Mouse (Mus musculus): Measurements from ENCODE around the gene Hax1.

- TF ChIP-seq CTCF (IDR thresholded peaks at IDR 0.05; ENCODE audit: insufficient read depth, low read depth, low read length) = no peak
- no peak for TF ChIP-seq POLR2A (IDR thresholded peaks at IDR 0.05; ENCODE audit: insufficient read depth, low read depth, low read length)
Observed at GRCm38 (mm10) chr3:89965557-89965956, 33.0 kb downstream of the Hax1 start.
